Mouse (Mus musculus): ENCODE results near the gene Ppp1r15a.
"Not testable (repeated sequence)": the region's sequence is repeated elsewhere in the genome, so short reads cannot be mapped to it uniquely, and the experiment has no call there.

Gene Ppp1r15a

DNA sequence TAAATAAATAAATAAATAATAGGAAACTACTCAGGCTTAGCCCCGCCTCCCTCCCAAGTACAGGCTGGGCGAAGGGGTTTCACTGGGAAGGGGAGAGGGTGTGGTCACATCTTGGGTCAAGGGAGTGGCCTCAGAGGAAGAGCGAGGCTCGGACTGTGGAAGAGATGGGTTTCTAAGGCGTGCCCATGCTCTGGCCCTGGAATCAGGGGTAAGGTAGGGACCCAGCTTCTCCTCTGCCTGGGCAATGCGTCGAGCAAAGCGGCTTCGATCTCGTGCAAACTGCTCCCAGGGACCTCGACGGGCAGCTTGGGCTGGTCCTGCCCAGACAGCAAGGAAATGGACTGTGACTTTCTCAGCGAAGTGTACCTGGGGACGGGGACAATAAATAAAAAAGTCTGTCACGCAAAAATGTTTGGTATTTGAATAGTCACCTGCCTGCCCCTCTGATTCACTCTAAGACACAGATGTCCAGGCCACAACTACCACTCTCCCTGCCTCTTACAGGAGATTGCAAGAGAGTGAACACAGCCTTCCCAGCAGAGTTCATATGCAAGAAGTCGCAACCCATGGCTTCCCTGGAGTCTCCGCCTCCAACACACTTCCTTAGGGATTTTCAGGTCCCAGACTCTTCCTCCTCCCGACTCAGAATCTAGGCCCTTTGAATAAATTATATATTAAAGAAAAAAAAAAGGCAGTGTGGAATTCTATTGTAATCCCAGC lies 3.0 kb downstream of the Ppp1r15a start:
- in situ Hi-C loops (cut with MboI; ENCODE audit: low pct_unique_long_range_greater_than_20kb in 1 of 2, low sequenced_read_pairs in 2 of 2, unreplicated experiment in 1 of 2): no loop called here

DNA sequence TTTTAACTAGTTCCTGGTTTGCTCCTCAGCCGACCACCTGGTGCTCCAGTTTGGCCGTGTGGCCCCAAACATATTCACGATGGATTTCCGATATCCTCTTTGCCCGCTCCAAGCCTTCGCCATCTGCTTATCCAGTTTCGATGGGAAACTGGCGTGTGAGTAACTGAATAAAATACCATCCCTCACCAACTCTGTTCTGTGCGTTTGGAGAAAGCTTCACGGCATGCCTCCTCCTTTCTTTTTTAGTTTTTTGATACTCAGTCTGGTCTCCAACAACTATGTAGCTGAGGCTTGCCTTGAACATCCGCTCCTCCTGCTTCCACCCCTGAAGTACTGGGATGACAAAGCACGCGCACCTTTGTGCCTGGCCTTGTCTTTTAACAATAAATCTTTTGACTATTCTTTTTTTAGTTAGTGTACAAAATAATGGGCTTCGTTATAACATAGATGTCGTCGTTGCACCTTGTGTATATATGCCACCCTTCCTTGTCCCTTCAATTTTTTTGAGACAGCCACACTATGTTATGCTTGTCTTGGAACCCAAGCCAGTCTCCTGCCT lies 3.8 kb downstream of the Ppp1r15a start:
- in situ Hi-C loops (cut with MboI; ENCODE audit: low pct_unique_long_range_greater_than_20kb in 1 of 2, low sequenced_read_pairs in 2 of 2, unreplicated experiment in 1 of 2): no loop called here

DNA sequence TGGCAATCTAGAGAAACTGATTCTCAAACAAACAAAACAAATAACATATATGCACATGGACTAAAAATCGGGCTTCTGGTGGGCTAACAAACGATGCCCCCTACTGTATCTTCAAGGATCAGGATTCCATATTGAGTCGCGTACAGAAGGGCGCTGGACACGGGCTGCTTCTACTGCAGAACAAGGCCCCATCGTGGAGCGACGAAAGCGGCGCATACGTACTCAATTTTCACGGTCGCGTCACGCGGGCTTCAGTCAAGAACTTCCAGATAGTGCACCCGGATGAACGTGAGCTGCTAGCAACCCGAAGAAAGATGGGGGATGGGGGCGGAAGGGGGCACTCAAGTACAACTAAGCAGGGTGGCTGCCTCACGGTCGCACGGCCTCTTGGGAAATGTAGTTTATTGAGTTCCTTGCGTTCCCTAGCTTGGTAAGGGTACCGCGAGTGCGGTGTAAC lies 4.3 kb downstream of the Ppp1r15a start:
- in situ Hi-C loops (cut with MboI; ENCODE audit: low pct_unique_long_range_greater_than_20kb in 1 of 2, low sequenced_read_pairs in 2 of 2, unreplicated experiment in 1 of 2): no loop called here

DNA sequence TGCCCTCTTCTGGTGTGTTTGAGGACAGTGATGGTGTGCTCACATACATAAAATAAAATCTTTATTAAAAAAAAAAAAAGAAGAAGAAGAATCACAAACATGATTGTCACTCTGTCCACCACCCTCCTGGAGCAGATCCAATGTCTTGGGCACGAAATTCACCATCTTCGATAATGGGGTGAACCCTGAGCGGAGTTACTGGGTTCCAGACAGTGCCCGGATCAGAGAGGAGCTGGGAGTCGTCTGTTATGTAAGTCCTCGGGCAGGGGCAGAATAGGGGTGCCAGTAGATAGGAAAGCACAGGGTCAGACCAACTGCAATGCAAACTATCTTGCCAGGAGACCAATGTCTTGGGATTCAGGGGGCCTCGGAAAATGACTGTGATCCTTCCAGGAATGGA lies 5.5 kb downstream of the Ppp1r15a start:
- in situ Hi-C loops (cut with MboI; ENCODE audit: low pct_unique_long_range_greater_than_20kb in 1 of 2, low sequenced_read_pairs in 2 of 2, unreplicated experiment in 1 of 2): no loop called here

DNA sequence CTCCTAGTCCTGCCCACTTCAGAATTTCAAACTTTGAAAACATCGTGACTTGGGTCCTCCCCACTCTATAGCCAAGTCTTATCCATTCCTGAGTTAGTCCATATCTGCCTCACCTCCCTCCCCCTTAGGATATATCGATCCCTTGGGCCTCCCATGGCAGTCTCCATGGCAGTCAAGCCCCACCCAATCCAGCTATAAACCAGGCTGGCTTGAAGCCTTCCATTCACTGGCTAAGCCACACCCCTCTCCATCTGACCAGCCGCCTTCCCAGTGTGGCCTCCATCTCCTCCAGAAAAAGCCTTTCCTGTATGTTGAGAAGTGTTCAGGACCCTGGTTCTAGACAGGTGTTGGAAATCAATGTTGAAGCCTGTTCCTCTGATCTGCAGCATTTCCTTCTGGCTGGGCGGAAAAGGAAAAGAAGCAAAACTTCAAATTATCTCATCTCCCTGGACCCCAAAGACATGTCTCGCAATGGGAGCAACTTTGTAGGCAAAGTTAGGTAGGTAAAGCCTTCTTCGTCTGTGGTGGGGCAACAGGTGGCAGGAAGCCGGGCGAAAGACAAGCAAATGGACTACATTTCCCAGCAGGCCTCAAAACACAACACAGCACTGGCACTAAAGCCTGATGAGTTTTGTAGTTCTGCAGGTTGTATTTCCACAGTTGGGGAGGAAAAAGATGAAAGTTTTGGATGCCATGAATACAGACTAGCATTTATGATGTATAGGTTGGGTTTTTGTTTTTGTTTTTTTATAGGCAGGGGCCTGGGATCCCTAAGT lies 6.5 kb downstream of the Ppp1r15a start:
- in situ Hi-C loops (cut with MboI; ENCODE audit: low pct_unique_long_range_greater_than_20kb in 1 of 2, low sequenced_read_pairs in 2 of 2, unreplicated experiment in 1 of 2): no loop called here

DNA sequence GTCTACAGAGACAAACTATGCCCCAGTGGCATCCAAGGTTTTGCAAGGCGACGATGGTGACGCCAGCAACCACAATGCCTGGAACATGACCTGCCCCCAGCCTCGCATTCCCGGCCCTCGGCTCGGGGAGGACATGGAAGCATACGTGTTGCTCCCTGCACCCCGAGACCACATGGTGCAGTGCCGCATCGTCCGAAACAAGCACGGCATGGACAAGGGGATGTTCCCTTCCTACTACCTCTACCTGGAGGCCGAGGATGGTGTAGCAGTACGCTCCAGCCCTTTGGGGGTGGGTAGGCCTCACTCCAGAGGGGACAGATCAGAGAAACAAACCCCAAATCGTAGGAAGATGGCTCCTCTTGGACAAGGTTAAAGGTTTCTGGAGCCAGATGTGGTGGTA lies 7.5 kb downstream of the Ppp1r15a start:
- in situ Hi-C loops (cut with MboI; ENCODE audit: low pct_unique_long_range_greater_than_20kb in 1 of 2, low sequenced_read_pairs in 2 of 2, unreplicated experiment in 1 of 2): no loop called here

DNA sequence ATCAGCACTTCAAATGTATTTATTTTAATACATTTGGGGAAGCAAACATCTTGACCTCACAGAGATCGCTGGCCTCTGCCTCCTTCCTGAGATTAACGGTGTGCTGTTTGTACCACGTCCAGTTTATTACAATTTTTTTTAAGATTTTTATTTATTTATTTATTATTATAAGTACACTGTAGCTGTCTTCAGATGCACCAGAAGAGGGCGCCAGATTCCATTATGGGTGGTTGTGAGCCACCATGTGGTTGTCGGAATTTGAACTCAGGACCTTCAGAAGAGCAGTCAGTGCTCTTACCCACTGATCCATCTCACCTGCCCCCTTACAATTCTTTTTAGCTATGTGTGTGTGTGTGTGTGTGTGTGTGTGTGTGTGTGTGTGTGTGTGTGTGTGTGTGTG lies 9.2 kb downstream of the Ppp1r15a start:
- in situ Hi-C loops (cut with MboI; ENCODE audit: low pct_unique_long_range_greater_than_20kb in 1 of 2, low sequenced_read_pairs in 2 of 2, unreplicated experiment in 1 of 2): not testable (repeated sequence)

DNA sequence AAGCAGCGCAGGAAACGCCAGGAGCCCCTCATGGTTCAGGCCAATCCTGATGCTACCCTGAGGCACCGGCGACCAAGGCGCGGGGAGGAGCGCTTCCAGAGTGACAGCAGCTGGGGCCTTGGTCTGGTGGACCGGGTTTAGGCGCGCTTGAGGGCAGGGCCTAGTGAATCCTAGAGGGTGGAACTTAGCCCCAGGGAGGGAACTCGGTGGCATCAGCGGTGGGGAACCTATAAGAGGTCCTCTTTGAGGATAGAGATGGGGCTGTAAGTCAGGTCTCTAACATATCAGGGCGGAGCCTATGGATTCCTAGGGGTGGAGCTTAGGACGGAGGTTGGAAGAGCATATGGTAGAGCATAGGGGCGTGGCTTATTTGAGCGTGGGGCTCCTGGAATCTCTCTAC lies 10.6 kb downstream of the Ppp1r15a start:
- in situ Hi-C loops (cut with MboI; ENCODE audit: low pct_unique_long_range_greater_than_20kb in 1 of 2, low sequenced_read_pairs in 2 of 2, unreplicated experiment in 1 of 2): no loop called here

DNA sequence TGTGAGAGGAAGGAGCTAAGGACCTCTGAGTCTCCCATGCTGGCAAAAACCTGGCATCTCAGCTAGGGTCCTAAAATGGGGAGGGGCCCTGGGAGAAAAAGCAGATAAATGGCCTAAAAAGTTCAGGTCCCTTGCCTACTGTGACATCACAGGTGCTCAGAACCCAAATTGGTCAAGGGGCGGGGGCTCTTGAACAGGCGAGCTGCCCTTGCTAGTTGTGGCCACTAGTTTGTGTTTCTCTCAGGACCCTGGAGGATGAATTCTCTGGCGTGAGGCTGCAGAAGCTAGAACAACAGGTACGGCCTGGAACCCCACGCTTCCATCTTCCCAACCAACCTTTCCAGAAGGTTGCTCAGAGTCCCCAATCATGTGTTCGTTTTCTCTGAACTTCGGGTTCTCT lies 11.7 kb downstream of the Ppp1r15a start:
- in situ Hi-C loops (cut with MboI; ENCODE audit: low pct_unique_long_range_greater_than_20kb in 1 of 2, low sequenced_read_pairs in 2 of 2, unreplicated experiment in 1 of 2): no loop called here

DNA sequence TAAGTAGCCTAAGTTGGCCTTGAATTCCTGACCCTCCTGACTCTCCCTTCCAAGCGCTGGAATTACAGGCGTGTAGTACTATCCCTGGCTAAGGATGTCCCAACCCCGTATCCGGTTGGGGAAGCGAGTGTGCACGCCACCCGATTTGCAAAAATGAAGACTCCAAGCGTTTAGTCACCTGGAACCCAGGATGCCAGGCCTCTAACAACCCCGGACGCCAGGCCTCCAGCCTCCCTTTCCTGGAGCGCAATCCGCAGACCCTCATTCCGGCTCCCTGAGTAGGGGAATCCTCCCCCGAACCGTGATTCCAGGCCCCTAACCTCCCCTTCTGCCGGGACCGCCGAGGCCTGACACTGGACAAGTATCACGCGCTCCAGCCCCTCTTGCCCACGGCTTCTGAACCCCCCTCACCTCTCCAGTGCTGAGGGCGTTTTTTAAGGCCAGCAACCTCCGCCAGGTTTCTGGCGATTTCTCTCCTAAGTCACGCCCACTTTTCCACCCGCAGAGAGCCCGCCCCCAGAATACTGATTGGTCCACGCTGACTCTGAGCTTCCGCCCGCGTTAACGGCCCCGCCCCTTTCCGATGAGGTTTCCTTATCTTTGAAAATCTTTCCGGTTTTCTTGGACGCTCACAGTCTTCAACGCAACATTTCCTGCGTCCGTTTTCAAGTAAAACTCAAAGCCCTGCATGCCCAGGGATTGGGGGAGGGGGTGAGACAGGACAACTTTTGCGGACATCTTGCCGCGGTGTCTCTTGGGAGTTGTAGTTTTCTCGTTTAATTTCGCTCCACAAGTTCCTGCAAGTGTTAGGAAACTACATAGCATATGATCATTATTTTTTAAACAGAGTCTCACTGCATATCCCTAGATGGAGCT lies 15.9 kb downstream of the Ppp1r15a start, which contains the start of gene Nucb1:
Nucb1 (minus strand) TSS at position 495 of the 876 bp plus-strand sequence.
- in situ Hi-C loops (cut with MboI; ENCODE audit: low pct_unique_long_range_greater_than_20kb in 1 of 2, low sequenced_read_pairs in 2 of 2, unreplicated experiment in 1 of 2): no loop called here

DNA sequence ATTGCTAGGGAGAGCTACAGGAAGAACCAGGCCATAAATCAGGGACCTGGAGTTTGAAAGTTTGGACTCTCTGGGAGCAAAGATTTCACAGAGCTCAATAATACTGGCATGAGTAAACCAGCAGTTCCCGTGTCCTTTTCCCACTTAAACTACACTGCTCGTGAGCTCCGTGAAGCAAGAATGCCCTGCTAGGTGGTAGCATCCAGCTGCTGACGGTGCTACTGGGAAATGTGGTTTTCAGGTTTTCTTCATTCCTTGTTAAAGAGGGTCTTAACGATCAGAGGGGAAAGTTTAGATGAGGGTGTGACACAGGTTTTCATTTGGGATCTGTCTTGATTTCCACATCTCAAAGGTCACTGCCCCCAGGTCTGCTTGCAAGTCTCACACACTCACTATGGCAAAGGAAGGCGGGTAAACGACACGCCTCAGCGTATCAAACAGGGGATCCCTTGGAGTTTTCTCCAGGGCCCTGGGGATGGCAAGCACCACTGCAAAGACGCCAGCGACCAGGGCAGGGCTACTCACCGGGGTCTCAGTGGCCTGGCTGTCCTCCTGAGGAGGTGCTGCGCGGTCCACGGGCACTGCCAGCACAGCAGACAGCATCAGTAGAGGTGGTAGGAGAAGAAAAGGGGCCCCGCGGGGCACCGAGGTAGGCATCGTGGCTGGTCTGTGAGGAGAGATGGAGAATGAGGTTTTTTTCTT lies 16.7 kb downstream of the Ppp1r15a start:
- in situ Hi-C loops (cut with MboI; ENCODE audit: low pct_unique_long_range_greater_than_20kb in 1 of 2, low sequenced_read_pairs in 2 of 2, unreplicated experiment in 1 of 2): no loop called here

DNA sequence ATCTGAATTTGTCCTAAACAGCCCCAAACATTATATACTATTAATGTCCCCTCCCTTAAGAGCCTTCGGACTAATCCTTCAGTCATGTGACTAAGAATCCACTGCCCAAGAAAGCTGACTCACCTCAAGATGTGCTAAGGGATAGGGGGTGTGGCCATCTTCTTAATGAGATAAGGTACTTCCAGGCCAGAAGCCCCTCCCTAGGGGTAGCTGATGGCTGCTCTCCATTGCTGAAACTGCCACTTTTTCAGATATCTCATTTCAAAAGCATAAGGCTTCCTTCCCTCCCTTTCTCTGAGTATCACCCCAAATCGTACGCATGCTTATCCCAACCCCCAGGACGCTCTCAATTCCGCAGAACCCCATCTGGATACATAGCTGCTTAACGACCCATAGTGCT lies 17.5 kb downstream of the Ppp1r15a start:
- in situ Hi-C loops (cut with MboI; ENCODE audit: low pct_unique_long_range_greater_than_20kb in 1 of 2, low sequenced_read_pairs in 2 of 2, unreplicated experiment in 1 of 2): no loop called here

DNA sequence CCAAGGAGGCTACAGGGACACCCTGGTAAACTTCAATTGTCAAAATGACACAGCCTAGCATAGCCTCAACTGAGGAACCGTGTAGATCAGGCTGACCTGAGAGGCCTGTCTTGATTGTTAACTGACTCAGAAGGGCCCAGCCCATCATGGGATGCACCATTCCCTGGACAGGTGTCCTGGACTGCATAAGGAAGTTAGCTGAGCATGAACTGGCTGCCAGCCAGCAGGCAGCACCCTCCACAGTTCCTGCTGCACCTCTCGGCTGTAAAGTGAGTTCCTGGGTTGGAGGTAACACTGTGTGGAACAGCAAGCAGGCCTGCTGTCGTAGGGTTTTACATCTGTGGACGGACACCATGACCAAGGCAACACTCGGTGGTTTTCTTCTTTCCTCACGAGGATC lies 18.5 kb downstream of the Ppp1r15a start:
- in situ Hi-C loops (cut with MboI; ENCODE audit: low pct_unique_long_range_greater_than_20kb in 1 of 2, low sequenced_read_pairs in 2 of 2, unreplicated experiment in 1 of 2): no loop called here

DNA sequence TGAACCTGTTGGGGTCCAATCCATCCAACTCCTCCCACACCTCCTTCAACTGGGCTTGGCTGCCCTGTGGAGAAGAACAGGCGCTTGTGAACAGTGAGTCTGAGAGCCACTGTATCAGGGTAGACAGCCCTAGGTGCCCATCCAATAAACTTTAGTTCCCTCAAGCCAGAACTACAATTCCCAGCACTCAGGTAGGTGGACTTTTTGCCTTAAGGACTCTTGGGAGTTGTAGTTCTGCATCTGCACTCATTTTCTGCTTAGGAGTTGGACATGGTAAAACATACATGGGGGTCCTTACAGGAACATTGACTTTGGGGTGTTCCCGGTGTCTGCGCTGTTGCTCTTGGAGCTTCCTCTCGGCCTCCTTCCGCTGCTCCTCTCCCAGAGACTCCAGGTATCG lies 27.6 kb downstream of the Ppp1r15a start:
- in situ Hi-C loops (cut with MboI; ENCODE audit: low pct_unique_long_range_greater_than_20kb in 1 of 2, low sequenced_read_pairs in 2 of 2, unreplicated experiment in 1 of 2): no loop called here

DNA sequence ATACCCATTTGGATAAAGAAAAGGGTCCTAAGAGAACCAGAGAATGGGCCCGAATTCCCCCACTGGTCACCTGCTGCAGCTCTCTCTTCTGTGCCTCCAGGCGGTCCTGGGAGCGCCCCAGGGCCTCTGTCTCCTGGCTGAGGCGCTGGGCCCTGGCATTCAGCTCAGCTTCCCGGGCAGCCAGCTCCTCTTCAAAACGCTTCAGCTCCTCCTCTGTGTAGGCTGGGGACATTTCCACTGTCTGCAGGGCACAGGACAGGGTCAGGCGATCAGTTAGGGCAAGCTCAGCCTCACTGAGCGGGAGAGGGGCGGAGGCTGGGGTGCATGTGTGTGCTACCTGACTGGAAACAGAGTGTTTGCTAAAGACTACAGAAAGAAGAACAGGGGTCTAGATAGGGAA lies 31.5 kb downstream of the Ppp1r15a start:
- in situ Hi-C loops (cut with MboI; ENCODE audit: low pct_unique_long_range_greater_than_20kb in 1 of 2, low sequenced_read_pairs in 2 of 2, unreplicated experiment in 1 of 2): no loop called here

DNA sequence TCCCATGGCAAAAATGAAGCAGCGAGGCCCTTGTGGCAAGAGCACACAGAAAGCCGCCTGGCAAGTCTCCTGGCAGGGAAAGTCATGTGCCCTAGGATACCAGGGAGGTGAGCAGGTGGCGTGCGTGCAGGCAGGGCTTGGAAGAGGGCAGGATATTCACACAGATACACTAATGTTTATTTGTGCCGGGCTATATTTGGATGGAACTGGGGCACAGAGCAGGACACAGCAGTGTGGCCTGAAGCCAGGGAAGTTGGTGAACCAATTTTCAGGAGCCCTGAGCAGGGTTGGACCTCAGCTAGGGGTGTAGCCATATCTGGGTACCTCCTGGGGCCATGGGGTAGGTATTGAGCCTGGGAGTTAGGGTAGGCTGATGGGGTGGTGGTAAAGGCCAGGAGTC lies 33.1 kb downstream of the Ppp1r15a start:
- in situ Hi-C loops (cut with MboI; ENCODE audit: low pct_unique_long_range_greater_than_20kb in 1 of 2, low sequenced_read_pairs in 2 of 2, unreplicated experiment in 1 of 2): no loop called here

DNA sequence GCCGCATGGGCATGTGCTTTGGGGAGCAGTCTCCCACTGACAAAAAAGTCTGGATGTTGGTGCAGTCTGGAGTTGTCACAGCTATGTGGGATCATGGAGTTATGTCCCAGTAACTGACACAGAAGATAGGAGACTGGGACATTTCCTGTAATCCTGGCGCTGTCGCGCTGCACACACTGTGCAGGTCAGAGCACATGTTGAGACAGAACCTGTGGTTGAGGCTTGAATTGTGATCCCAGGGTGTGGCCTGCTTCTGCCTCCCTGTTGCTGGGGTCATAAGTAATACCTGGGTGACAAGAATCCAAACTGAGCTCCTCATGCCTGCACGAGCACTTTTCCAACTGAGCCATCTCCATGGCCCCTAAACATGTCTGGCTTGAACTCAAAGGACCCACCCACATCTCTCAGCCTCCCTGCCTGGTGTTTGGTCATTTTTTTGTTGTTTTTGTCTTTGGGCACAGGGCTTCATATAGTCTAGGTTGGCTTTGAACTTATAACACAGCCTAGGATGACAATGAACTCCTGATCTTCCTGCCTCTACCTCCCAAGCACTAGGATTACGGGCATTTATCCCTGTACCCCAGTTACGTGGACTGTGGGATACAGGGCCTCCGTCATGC lies 33.7 kb downstream of the Ppp1r15a start:
- in situ Hi-C loops (cut with MboI; ENCODE audit: low pct_unique_long_range_greater_than_20kb in 1 of 2, low sequenced_read_pairs in 2 of 2, unreplicated experiment in 1 of 2): no loop called here

DNA sequence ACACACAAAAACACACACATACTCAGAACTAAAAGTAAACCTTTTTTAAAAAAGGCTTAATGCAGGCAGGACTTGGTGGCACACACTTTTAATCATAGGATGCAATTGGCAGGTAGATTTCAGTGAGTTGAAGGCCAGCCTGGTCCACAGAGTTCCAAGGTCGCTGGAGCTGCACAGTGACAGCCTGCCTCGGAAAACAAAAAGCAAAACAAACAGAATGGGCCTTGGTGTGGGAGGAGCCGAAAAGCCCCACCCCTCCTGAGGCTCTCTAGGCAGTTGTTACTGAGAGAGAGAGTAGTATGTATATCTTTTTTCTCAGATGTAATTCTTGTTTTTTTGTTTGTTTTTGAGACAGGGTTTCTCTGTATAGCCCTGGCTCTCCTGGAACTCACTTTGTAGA lies 34.8 kb downstream of the Ppp1r15a start:
- in situ Hi-C loops (cut with MboI; ENCODE audit: low pct_unique_long_range_greater_than_20kb in 1 of 2, low sequenced_read_pairs in 2 of 2, unreplicated experiment in 1 of 2): no loop called here
